Mouse (Mus musculus): ENCODE results near the gene Pts.

- TF ChIP-seq NANOG (IDR thresholded peaks at IDR 0.05; ENCODE audit: borderline replicate concordance, low read length), result no peak
- no peak for TF ChIP-seq CTCF (conservative IDR thresholded peaks at IDR 0.05; ENCODE audit: low read length)
- TF ChIP-seq POU5F1 (IDR thresholded peaks at IDR 0.05; ENCODE audit: borderline replicate concordance, low read length), result no peak
These were observed 32.0 kb downstream of the Pts start for GRCm38 (mm10) chr9:50496546-50496945.
